In genomic region chr1:136512317-136512716, GRCm38 (mm10) we compare ENCODE assay signal across 15 mouse cellular contexts. TPM values are rescaled to one million over a fixed set of nuclear protein-coding genes. Genes with fewer than 3 reads are reported as not detected.
A peak's percentile ranks its signal among the peaks of the same experiment; 100 is the strongest.
DNase-seq lines count a peak whose midpoint lies in the region; ATAC-seq lines count a peak whose summit lies in the region.
"Had no signal": no experiment of that assay in that cellular context is flagged by ENCODE, and none has a peak within 500 bp of the region (broad histone marks: within the 10 kb centered on the region; RNA-seq: fewer than 3 reads in every experiment).

No protein-coding gene starts in this region.

- H3K27me3 ChIP-seq in heart, embryonic 14.5 days (ENCODE audit: control insufficient read depth, insufficient read depth, low read length), result no peaks in the 10 kb centered on the region
- H3K27me3 ChIP-seq: CH12.LX; forebrain, embryonic 13.5 days had no signal

- peak overlapping the region; percentile 82 to 84 for H3K27ac ChIP-seq in heart, embryonic 14.5 days (replicated peaks in 1 of 2; ENCODE audit: control insufficient read depth in 1 of 2, insufficient read depth in 1 of 2, low read depth in 2 of 2, low read length in 2 of 2)
- H3K27ac ChIP-seq: forebrain, embryonic 13.5 days; liver, embryonic 14.5 days had no signal

- H3K4me1 ChIP-seq in heart, embryonic 14.5 days (ENCODE audit: control insufficient read depth in 2 of 2, insufficient read depth in 2 of 2, low read length in 2 of 2), result peaks cover 9 to 15% of the 10 kb centered on the region in 2 experiments
- H3K4me1 ChIP-seq: forebrain, embryonic 13.5 days had no signal

- H3K9me3 ChIP-seq in heart, embryonic 14.5 days (ENCODE audit: control insufficient read depth, low read length), result no peaks in the 10 kb centered on the region
- H3K9me3 ChIP-seq: forebrain, embryonic 13.5 days had no signal

- peak; percentile 10 for DNase-seq in adrenal gland, adult 2 months
- DNase-seq in adrenal gland, postnatal 36 days, result no peak
- DNase-seq in heart, adult 9 months (ENCODE audit: low spot score in 2 of 2), result no peak
- DNase-seq in 3T3-L1 (ENCODE audit: low read depth, low spot score), result peak; percentile 47
- peak; percentile 49 for DNase-seq in hindlimb bud, embryonic 11.5 days (ENCODE audit: extremely low spot score, low read depth, low spot score)
- DNase-seq in right cerebral cortex, postnatal 14 days, result no peak
- no peak for DNase-seq in T-cell, adult 2 months (ENCODE audit: low spot score)
- DNase-seq: cerebellum, adult 11-12 months; kidney, postnatal 10 days; lung, postnatal 14 days; thymus, postnatal 4 days had no signal

- H3K4me2 ChIP-seq in heart, embryonic 14.5 days (ENCODE audit: low read length), result peak overlapping the region; percentile 5; the same call in 1 of the 2 replicates
- H3K4me2 ChIP-seq: forebrain, embryonic 13.5 days had no signal

- H3K9ac ChIP-seq in heart, embryonic 14.5 days (ENCODE audit: low read length), result 0 out of 2 replicates have a peak overlapping the region, but pooled peaks have one; percentile 9
- H3K9ac ChIP-seq: forebrain, embryonic 13.5 days; liver, embryonic 14.5 days had no signal

- ATAC-seq in heart, embryonic 14.5 days (ENCODE audit: insufficient number of reproducible peaks, insufficient read depth, low FRiP score, low read depth), result peak; percentile 65; the same call in 1 of the 2 replicates
- ATAC-seq: forebrain, embryonic 13.5 days had no signal

- 20% methylated on average over 6 of the region's 6 CpGs for WGBS in heart, embryonic 14.5 days

- H3K36me3 ChIP-seq in heart, embryonic 14.5 days (ENCODE audit: control insufficient read depth, insufficient read depth, low read length), result peaks cover 41% of the 10 kb centered on the region

- no peak overlapping the region for H3K4me3 ChIP-seq in heart, embryonic 14.5 days (ENCODE audit: control insufficient read depth in 1 of 2, insufficient read depth in 1 of 2, low read depth in 1 of 2, low read length in 2 of 2)
- H3K4me3 ChIP-seq: forebrain, embryonic 13.5 days had no signal

RNA-seq across cellular contexts. Expression of gene Kif14, which starts 46.2 kb away (rescaled TPM):
- total RNA-seq in adrenal gland, adult 2 months (2021), result under 1 TPM; 0.28 to 0.52 TPM
- 0.03 and 0.06 TPM in 2 replicates for polyA plus RNA-seq in adrenal gland, adult 2 months (2012; rRNA removed)
- under 1 TPM; 0.73 to 0.79 TPM for total RNA-seq in adrenal gland, postnatal 36 days (2021)
- 4.4 and 4.5 TPM in 2 replicates for polyA plus RNA-seq in heart, embryonic 14.5 days (2014; fragmentation: Nextera tagmentation; extraction: Ambion mirVana)

Comparison
In these comparisons a context has a peak if more than half of its experiments do, and no peak if none do; other contexts are left out.
1. DNase-seq: peak in adrenal gland, adult 2 months (single experiment), 3T3-L1 (single experiment) and hindlimb bud, embryonic 11.5 days (single experiment); none in adrenal gland, postnatal 36 days (0 of 2), heart, adult 9 months (0 of 2), right cerebral cortex, postnatal 14 days (single experiment) and T-cell, adult 2 months (single experiment).